Mouse (Mus musculus) intestine, postnatal 0 days (tissue): ENCODE measurements around the gene Hsf4. TPM values are rescaled to one million over a fixed set of nuclear protein-coding genes. Genes with fewer than 3 reads are reported as not detected.

Source experiments
- ATAC-seq: fragments of 200-750 bp; cut with Nextera tagmentation; 2 replicates; pipeline ENCODE4 v1.8.0; 2017; ENCODE audit warnings: mild to moderate bottlenecking, moderate TSS enrichment, moderate library complexity
- H3K27ac ChIP-seq: fragments of 300-500 bp; sonication (generic); 2 replicates; pipeline ENCODE4 v1.5.1; 2014; ENCODE audit warnings: mild to moderate bottlenecking, low read depth, low read length, moderate library complexity
- H3K27me3 ChIP-seq: fragments of 300-500 bp; sonication (generic); replicated peaks from 2 replicates; pipeline ENCODE4 v1.6.1; 2014; ENCODE audit warnings: low read length, mixed read lengths; ENCODE audit not compliant: control insufficient read depth, insufficient read depth
- H3K36me3 ChIP-seq: fragments of 300-500 bp; sonication (generic); 2 replicates; pipeline ENCODE4 v1.6.1; 2014; ENCODE audit warnings: mild to moderate bottlenecking, moderate library complexity; ENCODE audit not compliant: control insufficient read depth, insufficient read depth
- H3K4me1 ChIP-seq: fragments of 300-500 bp; sonication (generic); replicated peaks from 2 replicates; pipeline ENCODE4 v1.6.1; 2014; ENCODE audit warnings: antibody characterized with exemption, low read length, mixed read lengths; ENCODE audit not compliant: control insufficient read depth, insufficient read depth
- H3K4me2 ChIP-seq: fragments of 300-500 bp; sonication (generic); replicated peaks from 2 replicates; pipeline ENCODE4 v1.6.1; 2014; ENCODE audit warnings: low read depth, mild to moderate bottlenecking, moderate library complexity
- H3K4me3 ChIP-seq: fragments of 300-500 bp; sonication (generic); 2 replicates; pipeline ENCODE4 v1.5.1; 2014; ENCODE audit warnings: low read depth, low read length
- H3K9ac ChIP-seq: fragments of 300-500 bp; sonication (generic); 2 replicates; pipeline ENCODE4 v1.6.1; 2014; ENCODE audit warnings: mild to moderate bottlenecking, low read depth, low read length
- H3K9me3 ChIP-seq: fragments of 300-500 bp; sonication (generic); 2 replicates; pipeline ENCODE4 v1.6.1; 2016; ENCODE audit warnings: mixed run types; ENCODE audit not compliant: control insufficient read depth
- CTCF ChIP-seq: sonication (generic); IDR thresholded peaks from 2 replicates; pipeline ENCODE4 v1.5.1; 2016; ENCODE audit warnings: low read depth, mild to moderate bottlenecking, control low read depth, antibody characterized with exemption, moderate library complexity
- WGBS: fragments of 180-500 bp; shearing (Covaris S2); extraction: QIAGEN DNeasy Blood & Tissue Kit; methylation state at CpG from one replicate; pipeline ENCODE4 v1.1.7; 2014; 5-methylcytosine and 5-hydroxymethylcytosine counted together
- polyA plus RNA-seq: library from polyadenylated mRNA; unstranded; fragments of >200 nt; fragmentation: Nextera tagmentation; extraction: Ambion mirVana; gene quantifications from 2 replicates; pipeline ENCODE4 v1.2.1, GENCODE M21; 2015

Hsf4 gene
- polyA plus RNA-seq, 1 experiment from 2014 or later = 0.48 TPM

GRCm38 (mm10) chr8:105257318-105258114 lies 12.1 kb upstream of the Hsf4 start:
- no peak for TF ChIP-seq CTCF
- Histone ChIP-seq H3K27me3 (peaks cover 10% of the 10 kb centered on the region; the same call in 1 of the 2 replicates), H3K36me3 (peaks cover 6% of the 10 kb centered on the region; the same call in 1 of the 2 replicates), H3K4me1 (peaks cover 12% of the 10 kb centered on the region; the same call in 1 of the 2 replicates), H3K4me3 (no peak overlapping the region), H3K9me3 (no peaks in the 10 kb centered on the region), H3K27ac (no peak overlapping the region), H3K9ac (no peak overlapping the region), H3K4me2 (no peak overlapping the region)
- no peak for ATAC-seq
- 87% methylated on average over 7 of the region's 7 CpGs for WGBS

- H3K36me3 ChIP-seq = peaks cover 6% of the 10 kb centered on the region; the same call in 1 of the 2 replicates
- no peak for ATAC-seq
- 29% methylated on average over 55 of the region's 55 CpGs for WGBS
- no peak overlapping the region for H3K27ac ChIP-seq
- H3K27me3 ChIP-seq = peaks cover 10% of the 10 kb centered on the region; the same call in 1 of the 2 replicates
- peak; percentile 36 for TF ChIP-seq CTCF
- peak overlapping the region; percentile 60 for H3K4me2 ChIP-seq
- peaks cover 18% of the 10 kb centered on the region for H3K4me1 ChIP-seq
- H3K9ac ChIP-seq = no peak overlapping the region
- H3K9me3 ChIP-seq = no peaks in the 10 kb centered on the region
- H3K4me3 ChIP-seq = peak overlapping the region; percentile 20
These were observed 10.5 kb upstream of the Hsf4 start for GRCm38 (mm10) chr8:105258911-105259720.

DNA sequence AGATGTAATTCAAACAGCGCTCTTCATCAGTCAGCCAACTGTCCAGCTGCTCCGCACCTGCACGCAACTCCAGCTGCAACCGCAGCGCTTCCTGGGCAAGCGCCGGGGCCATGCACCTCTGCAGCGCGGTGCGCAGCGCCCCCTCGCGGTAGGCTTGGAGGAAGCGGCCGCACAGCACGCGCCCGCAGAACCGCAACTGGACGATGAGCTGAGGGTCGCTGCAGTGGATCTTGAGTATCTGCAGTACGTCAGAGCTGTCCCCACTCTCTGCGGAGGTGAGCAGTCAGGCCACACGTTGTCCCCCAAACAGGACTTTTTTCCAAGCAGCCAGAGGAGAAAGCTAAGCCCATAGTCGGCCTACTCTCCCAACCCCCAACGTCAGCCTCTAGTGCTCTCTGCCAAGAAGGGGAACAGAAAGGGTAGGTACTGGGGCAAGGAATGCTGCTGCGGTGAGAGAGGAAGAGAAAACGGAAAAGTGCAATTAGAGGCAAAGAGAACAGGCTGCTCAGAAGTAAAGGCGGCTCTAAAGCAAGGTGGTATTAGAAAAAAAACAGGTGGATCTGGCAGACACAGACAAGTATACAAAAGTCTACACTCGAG lies 9.8 kb upstream of the Hsf4 start:
- Histone ChIP-seq H3K27ac (no peak overlapping the region), H3K36me3 (peaks cover 6% of the 10 kb centered on the region; the same call in 1 of the 2 replicates), H3K9me3 (no peaks in the 10 kb centered on the region), H3K27me3 (peaks cover 10% of the 10 kb centered on the region; the same call in 1 of the 2 replicates), H3K4me3 (peak overlapping the region; percentile 20), H3K4me1 (peaks cover 19% of the 10 kb centered on the region), H3K4me2 (peak overlapping the region; percentile 60), H3K9ac (no peak overlapping the region)
- TF ChIP-seq CTCF = peak; percentile 100
- ATAC-seq = 0 out of 2 replicates have a peak, but pooled peaks have one; percentile 32
- WGBS = 5% methylated on average over 30 of the region's 30 CpGs

GRCm38 (mm10) chr8:105260371-105261099 lies 9.1 kb upstream of the Hsf4 start:
- peaks cover 20% of the 10 kb centered on the region for H3K4me1 ChIP-seq
- H3K4me3 ChIP-seq = no peak overlapping the region
- H3K27ac ChIP-seq = no peak overlapping the region
- TF ChIP-seq CTCF = no peak
- 79% methylated on average over 7 of the region's 7 CpGs for WGBS
- no peak for ATAC-seq
- H3K9me3 ChIP-seq = no peaks in the 10 kb centered on the region
- H3K4me2 ChIP-seq = no peak overlapping the region
- H3K27me3 ChIP-seq = peaks cover 10% of the 10 kb centered on the region; the same call in 1 of the 2 replicates
- H3K36me3 ChIP-seq = peaks cover 6% of the 10 kb centered on the region; the same call in 1 of the 2 replicates
- H3K9ac ChIP-seq = no peak overlapping the region

DNA sequence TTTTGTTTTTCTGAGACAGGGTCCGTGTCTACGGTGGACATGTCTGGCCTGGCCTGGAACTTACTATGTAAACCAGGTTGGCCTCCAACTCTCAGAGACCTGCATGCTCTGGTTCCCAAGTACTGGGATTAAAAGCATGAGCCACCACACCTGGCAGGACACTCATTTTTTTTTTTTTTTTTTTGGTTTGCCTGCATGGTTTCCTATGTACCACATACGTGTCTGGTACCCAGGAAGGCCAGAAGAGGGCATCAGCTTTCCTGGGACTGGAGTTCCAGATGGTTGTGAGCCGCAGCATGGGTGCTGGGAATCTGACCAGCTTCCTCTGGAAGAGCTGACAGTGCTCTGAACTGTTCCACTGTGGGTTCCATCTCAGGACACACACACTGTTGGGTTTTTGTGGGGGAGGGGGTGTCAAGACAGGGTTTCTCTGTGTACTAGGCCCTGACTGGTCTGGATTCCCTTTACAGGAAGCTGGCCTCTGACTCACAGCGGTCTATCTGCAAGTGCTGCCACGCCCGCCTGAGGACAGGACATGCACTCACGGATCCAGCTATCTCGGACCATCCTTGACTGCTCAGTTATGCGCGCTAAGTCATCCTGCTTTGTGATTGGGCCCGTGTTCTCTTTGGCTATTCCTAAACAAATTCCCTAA lies 8.1 kb upstream of the Hsf4 start:
- 79% methylated on average over 12 of the region's 12 CpGs for WGBS
- H3K27me3 ChIP-seq = peaks cover 11% of the 10 kb centered on the region; the same call in 1 of the 2 replicates

More for the DNA sequence above, 8.1 kb upstream of the Hsf4 start:
- peaks cover 6% of the 10 kb centered on the region; the same call in 1 of the 2 replicates for H3K36me3 ChIP-seq
- TF ChIP-seq CTCF = 0 out of 2 replicates have a peak, but pooled peaks have one; percentile 13
- no peak overlapping the region for H3K4me2 ChIP-seq
- no peak overlapping the region for H3K4me3 ChIP-seq
- no peak for ATAC-seq
- H3K9ac ChIP-seq = no peak overlapping the region
- no peaks in the 10 kb centered on the region for H3K9me3 ChIP-seq
- no peak overlapping the region for H3K27ac ChIP-seq
- H3K4me1 ChIP-seq = peaks cover 20% of the 10 kb centered on the region
